Mouse (Mus musculus): ENCODE measurements around the gene Arhgap25.

The Arhgap25 gene

DNA sequence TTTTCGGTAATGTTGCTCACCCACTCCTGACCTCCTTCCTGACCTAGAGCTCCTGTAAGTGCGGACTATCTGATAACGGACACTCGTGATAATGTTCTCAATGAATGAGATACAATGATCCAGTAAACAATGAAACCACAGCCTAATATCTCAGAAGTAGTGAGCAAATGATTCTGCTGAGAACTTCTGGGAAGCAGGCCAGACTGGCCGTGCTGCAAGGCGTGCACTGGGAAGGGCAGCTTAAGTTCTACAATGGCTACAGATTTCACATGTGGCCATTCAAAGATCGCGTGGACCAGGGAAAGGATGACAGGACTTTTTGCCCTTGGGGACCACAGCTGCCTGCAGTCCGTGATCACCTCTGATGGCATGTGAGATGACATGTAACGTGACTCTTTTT lies 64.7 kb downstream of the Arhgap25 start:
- Histone ChIP-seq H3K36me3 (ENCODE audit: insufficient read depth, low read length) (no peaks in the 10 kb centered on the region), H3K27me3 (ENCODE audit: insufficient read depth, low read length) (peaks cover 20% of the 10 kb centered on the region), H3K4me3 (replicated peaks; ENCODE audit: low read length) (no peak overlapping the region), H3K9me3 (ENCODE audit: low read length) (no peaks in the 10 kb centered on the region), H3K4me1 (replicated peaks; ENCODE audit: low read depth, low read length) (peaks cover 5% of the 10 kb centered on the region)
- TF ChIP-seq POU5F1 (IDR thresholded peaks at IDR 0.05; ENCODE audit: borderline replicate concordance, low read length) (no peak), CTCF (conservative IDR thresholded peaks at IDR 0.05; ENCODE audit: low read length) (no peak), NANOG (IDR thresholded peaks at IDR 0.05; ENCODE audit: borderline replicate concordance, low read length) (no peak)

DNA sequence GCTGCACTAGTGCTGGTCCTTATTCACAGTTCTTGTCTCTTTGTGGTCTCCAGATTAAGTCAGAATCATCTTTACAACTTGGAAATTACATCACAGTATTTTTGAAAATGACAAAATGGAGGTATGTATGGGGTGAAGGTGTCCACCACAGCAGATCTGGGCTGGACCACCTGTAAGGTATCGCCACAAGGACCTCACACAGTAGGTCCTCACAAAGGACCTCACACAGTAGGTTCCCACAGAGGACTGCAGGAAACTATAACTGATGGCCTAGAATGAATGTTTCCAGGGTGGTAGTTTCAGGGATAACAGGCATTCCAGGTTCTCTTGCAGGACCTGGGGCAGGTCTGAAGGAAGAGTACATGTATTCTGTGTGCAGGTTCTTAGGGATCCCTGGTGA lies 65.7 kb downstream of the Arhgap25 start:
- H3K4me1 ChIP-seq (replicated peaks; ENCODE audit: low read depth, low read length) = peaks cover 5% of the 10 kb centered on the region
- no peaks in the 10 kb centered on the region for H3K36me3 ChIP-seq (ENCODE audit: insufficient read depth, low read length)
- no peaks in the 10 kb centered on the region for H3K9me3 ChIP-seq (ENCODE audit: low read length)
- TF ChIP-seq NANOG (IDR thresholded peaks at IDR 0.05; ENCODE audit: borderline replicate concordance, low read length) (no peak), POU5F1 (IDR thresholded peaks at IDR 0.05; ENCODE audit: borderline replicate concordance, low read length) (no peak), CTCF (conservative IDR thresholded peaks at IDR 0.05; ENCODE audit: low read length) (no peak)
- H3K27me3 ChIP-seq (ENCODE audit: insufficient read depth, low read length) = peaks cover 25% of the 10 kb centered on the region
- H3K4me3 ChIP-seq (replicated peaks; ENCODE audit: low read length) = no peak overlapping the region

DNA sequence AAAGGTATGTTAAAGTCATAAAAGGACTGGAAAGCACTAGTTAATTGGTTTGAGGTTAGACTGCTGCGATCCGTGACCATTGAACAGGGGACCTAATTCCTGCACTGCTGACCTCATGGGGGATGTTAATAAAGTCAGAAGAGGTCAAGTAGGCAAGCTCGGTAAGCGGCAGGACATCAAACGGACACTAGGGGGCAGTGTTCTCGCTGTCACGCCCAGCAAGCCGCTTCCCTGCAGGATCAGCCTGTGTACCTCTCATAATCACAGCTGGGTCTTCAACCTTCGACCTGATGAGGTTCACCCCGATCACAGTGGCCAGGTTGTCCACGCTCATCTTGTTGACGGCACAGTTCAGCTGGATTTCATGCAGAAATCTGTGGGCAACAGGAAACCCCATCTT lies 66.8 kb downstream of the Arhgap25 start:
- Histone ChIP-seq H3K4me1 (replicated peaks; ENCODE audit: low read depth, low read length) (peaks cover 5% of the 10 kb centered on the region), H3K4me3 (replicated peaks; ENCODE audit: low read length) (no peak overlapping the region; the same call in 1 of the 2 replicates), H3K9me3 (ENCODE audit: low read length) (no peaks in the 10 kb centered on the region), H3K27me3 (ENCODE audit: insufficient read depth, low read length) (peaks cover 22% of the 10 kb centered on the region), H3K36me3 (ENCODE audit: insufficient read depth, low read length) (no peaks in the 10 kb centered on the region)
- peak; percentile 79 for TF ChIP-seq CTCF (conservative IDR thresholded peaks at IDR 0.05; ENCODE audit: low read length)
- no peak for TF ChIP-seq POU5F1 (IDR thresholded peaks at IDR 0.05; ENCODE audit: borderline replicate concordance, low read length)

DNA sequence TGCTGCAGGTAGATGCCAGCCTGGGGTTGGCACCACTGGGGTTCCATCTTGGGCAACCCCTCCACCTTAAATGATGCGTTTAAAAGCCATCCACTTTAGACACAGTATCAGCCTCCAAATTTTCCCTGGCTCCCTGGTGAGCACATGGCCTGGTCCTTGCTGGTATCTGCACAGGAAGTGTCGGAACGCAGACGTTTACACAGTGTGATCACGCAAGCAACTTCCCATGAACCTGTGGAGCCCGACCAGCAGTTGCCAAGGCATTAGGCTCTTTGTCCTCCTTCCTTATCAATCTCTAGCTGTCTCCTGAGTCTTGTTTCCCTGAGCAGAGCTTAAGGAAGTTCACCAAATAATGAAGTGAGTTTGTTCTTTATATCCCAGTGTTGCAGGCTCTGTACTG lies 77.6 kb downstream of the Arhgap25 start:
- no peaks in the 10 kb centered on the region for H3K4me1 ChIP-seq (replicated peaks; ENCODE audit: low read depth, low read length)
- H3K4me3 ChIP-seq (replicated peaks; ENCODE audit: low read length) = no peak overlapping the region
- H3K36me3 ChIP-seq (ENCODE audit: insufficient read depth, low read length) = no peaks in the 10 kb centered on the region
- peaks cover 3% of the 10 kb centered on the region; the same call in 1 of the 2 replicates for H3K27me3 ChIP-seq (ENCODE audit: insufficient read depth, low read length)
- H3K9me3 ChIP-seq (ENCODE audit: low read length) = peaks cover 20% of the 10 kb centered on the region
- TF ChIP-seq NANOG (IDR thresholded peaks at IDR 0.05; ENCODE audit: borderline replicate concordance, low read length) = no peak
- TF ChIP-seq POU5F1 (IDR thresholded peaks at IDR 0.05; ENCODE audit: borderline replicate concordance, low read length) = no peak
- no peak for TF ChIP-seq CTCF (conservative IDR thresholded peaks at IDR 0.05; ENCODE audit: low read length)

DNA sequence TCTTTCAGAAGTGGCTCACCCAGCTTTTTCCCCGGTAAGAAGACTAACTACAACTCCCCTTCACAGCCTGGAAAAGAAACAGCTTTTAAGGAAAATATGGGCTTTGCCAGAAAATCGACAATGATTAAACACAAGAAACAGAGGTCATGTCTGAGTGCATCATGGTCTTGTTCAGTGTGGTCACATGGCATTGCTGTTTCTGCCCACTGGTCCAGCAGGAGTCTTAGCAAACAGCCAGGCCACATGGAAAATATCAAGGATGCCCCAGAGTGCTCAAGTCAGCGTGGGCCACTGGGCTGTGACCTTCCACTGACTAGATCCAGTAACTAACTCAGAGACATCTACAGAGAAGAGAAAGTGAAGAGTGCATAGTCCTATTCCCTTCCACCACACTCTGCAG lies 81.3 kb downstream of the Arhgap25 start:
- H3K36me3 ChIP-seq (ENCODE audit: insufficient read depth, low read length) = no peaks in the 10 kb centered on the region
- no peak overlapping the region for H3K4me3 ChIP-seq (replicated peaks; ENCODE audit: low read length)
- H3K27me3 ChIP-seq (ENCODE audit: insufficient read depth, low read length) = no peaks in the 10 kb centered on the region
- no peak for TF ChIP-seq POU5F1 (IDR thresholded peaks at IDR 0.05; ENCODE audit: borderline replicate concordance, low read length)
- no peak for TF ChIP-seq CTCF (conservative IDR thresholded peaks at IDR 0.05; ENCODE audit: low read length)
- no peak for TF ChIP-seq NANOG (IDR thresholded peaks at IDR 0.05; ENCODE audit: borderline replicate concordance, low read length)
- peaks cover 7% of the 10 kb centered on the region for H3K9me3 ChIP-seq (ENCODE audit: low read length)
- no peaks in the 10 kb centered on the region for H3K4me1 ChIP-seq (replicated peaks; ENCODE audit: low read depth, low read length)

DNA sequence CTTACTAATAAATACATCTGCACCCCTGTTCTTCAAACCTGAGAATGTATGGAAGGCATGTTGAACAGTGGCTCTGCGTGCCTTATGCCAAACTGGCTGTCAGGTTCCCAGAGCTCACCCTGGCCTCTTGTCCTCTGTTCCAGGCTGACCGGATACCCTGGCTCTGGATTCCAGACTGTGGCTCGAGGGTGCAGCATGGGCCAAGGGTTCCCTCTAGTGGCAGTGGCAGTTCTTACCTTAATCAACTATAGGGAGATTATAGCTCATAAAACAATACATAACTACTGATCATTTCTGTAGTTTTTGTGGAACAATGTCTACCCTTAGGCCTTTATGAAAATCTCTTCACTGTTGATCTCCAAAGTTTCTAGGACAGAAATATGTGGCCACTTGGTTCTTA lies 82.0 kb downstream of the Arhgap25 start:
- TF ChIP-seq POU5F1 (IDR thresholded peaks at IDR 0.05; ENCODE audit: borderline replicate concordance, low read length) = no peak
- no peak for TF ChIP-seq NANOG (IDR thresholded peaks at IDR 0.05; ENCODE audit: borderline replicate concordance, low read length)
- TF ChIP-seq CTCF (conservative IDR thresholded peaks at IDR 0.05; ENCODE audit: low read length) = 0 out of 2 replicates have a peak, but pooled peaks have one; percentile 16
- no peaks in the 10 kb centered on the region for H3K27me3 ChIP-seq (ENCODE audit: insufficient read depth, low read length)
- no peaks in the 10 kb centered on the region for H3K4me1 ChIP-seq (replicated peaks; ENCODE audit: low read depth, low read length)
- no peak overlapping the region for H3K4me3 ChIP-seq (replicated peaks; ENCODE audit: low read length)
- no peaks in the 10 kb centered on the region for H3K36me3 ChIP-seq (ENCODE audit: insufficient read depth, low read length)
- peaks cover 6% of the 10 kb centered on the region for H3K9me3 ChIP-seq (ENCODE audit: low read length)

DNA sequence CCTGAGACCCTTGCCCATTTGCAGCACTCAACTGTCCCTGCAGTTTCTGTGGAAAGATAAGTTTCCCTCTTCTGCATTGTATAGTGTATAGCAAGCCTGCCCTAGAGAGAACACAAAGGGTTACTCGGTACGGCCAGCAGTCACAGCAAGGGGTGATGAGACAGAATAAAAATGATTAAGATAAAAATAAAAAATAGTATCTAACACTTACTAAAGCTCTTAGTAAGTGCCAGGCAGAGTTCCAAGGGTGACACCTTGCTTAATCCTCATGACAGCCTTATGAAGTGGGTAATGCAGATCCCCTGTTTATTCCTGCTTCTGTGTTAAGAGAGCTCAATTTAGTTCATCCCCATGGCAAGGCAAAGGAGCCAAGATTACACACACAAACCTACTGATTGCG lies 83.5 kb downstream of the Arhgap25 start:
- H3K4me1 ChIP-seq (replicated peaks; ENCODE audit: low read depth, low read length) = no peaks in the 10 kb centered on the region
- TF ChIP-seq POU5F1 (IDR thresholded peaks at IDR 0.05; ENCODE audit: borderline replicate concordance, low read length) (no peak), NANOG (IDR thresholded peaks at IDR 0.05; ENCODE audit: borderline replicate concordance, low read length) (no peak), CTCF (conservative IDR thresholded peaks at IDR 0.05; ENCODE audit: low read length) (no peak)
- H3K4me3 ChIP-seq (replicated peaks; ENCODE audit: low read length) = no peak overlapping the region
- H3K27me3 ChIP-seq (ENCODE audit: insufficient read depth, low read length) = no peaks in the 10 kb centered on the region
- peaks cover 6% of the 10 kb centered on the region for H3K9me3 ChIP-seq (ENCODE audit: low read length)
- no peaks in the 10 kb centered on the region for H3K36me3 ChIP-seq (ENCODE audit: insufficient read depth, low read length)

DNA sequence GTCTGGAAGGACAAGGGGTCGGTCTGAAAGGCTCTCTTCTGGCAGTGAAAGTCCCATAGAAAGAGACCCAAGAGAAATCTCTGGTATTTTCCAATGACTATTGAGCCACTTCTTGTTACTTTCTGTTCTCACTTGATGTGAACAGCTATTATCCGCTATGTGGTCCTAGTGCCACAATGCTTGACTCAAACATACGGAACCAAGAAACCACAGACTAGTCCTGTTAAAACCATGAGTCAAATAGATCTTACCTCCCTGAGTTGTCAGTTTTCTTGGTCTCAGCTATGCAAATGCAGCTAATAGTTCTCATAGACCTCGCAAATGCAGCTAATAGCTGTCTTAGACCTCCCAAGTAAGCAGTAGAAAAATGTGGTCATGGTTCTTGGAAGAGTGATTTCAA lies 85.8 kb downstream of the Arhgap25 start:
- Histone ChIP-seq H3K27me3 (ENCODE audit: insufficient read depth, low read length) (no peaks in the 10 kb centered on the region), H3K4me3 (replicated peaks; ENCODE audit: low read length) (no peak overlapping the region), H3K4me1 (replicated peaks; ENCODE audit: low read depth, low read length) (peaks cover 11% of the 10 kb centered on the region), H3K36me3 (ENCODE audit: insufficient read depth, low read length) (no peaks in the 10 kb centered on the region), H3K9me3 (ENCODE audit: low read length) (no peaks in the 10 kb centered on the region)
- no peak for TF ChIP-seq CTCF (conservative IDR thresholded peaks at IDR 0.05; ENCODE audit: low read length)

DNA sequence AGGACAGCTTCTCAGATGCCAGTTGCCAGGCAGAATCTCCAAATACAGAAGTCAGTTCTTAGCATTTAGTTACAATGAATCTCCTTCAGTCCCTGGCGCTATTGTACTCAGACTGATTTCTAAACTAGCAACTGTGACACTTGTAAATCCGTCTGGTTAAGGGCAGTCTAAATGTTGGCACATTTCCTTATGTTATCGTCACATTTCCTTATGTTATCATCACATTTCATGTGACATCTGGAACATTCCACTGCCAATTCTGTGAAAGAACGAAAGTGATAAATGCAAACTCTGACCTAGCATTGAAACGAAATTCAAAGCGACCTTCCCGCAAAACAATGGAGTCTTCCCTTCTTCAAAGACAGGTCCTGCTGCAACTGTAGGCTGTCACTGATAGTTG lies 87.8 kb downstream of the Arhgap25 start:
- H3K4me3 ChIP-seq (replicated peaks; ENCODE audit: low read length) = no peak overlapping the region
- no peaks in the 10 kb centered on the region for H3K36me3 ChIP-seq (ENCODE audit: insufficient read depth, low read length)
- no peaks in the 10 kb centered on the region for H3K9me3 ChIP-seq (ENCODE audit: low read length)
- peaks cover 15% of the 10 kb centered on the region for H3K4me1 ChIP-seq (replicated peaks; ENCODE audit: low read depth, low read length)
- H3K27me3 ChIP-seq (ENCODE audit: insufficient read depth, low read length) = no peaks in the 10 kb centered on the region
- TF ChIP-seq NANOG (IDR thresholded peaks at IDR 0.05; ENCODE audit: borderline replicate concordance, low read length) = no peak
- no peak for TF ChIP-seq POU5F1 (IDR thresholded peaks at IDR 0.05; ENCODE audit: borderline replicate concordance, low read length)

All from E14TG2a.4 (cell line).